Mouse (Mus musculus) bone marrow macrophage, adult 2 months (primary cell): ENCODE measurements around the gene Rel. TPM values are rescaled to one million over a fixed set of nuclear protein-coding genes. Genes with fewer than 3 reads are reported as not detected.
"Not testable (repeated sequence)": the region's sequence is repeated elsewhere in the genome, so short reads cannot be mapped to it uniquely, and the experiment has no call there.

ENCODE experiments used
- H3K27ac ChIP-seq: 2 replicates; pipeline ENCODE4 v1.5.1; 2012; ENCODE audit warnings: low read depth, low read length; ENCODE audit not compliant: insufficient read depth
- H3K4me1 ChIP-seq: 2 replicates; pipeline ENCODE4 v1.6.1; 2012; ENCODE audit warnings: low read length; ENCODE audit not compliant: control insufficient read depth, insufficient read depth
- H3K4me3 ChIP-seq: 2 replicates; pipeline ENCODE4 v1.5.1; 2012; ENCODE audit warnings: mild to moderate bottlenecking, low read length, moderate library complexity; ENCODE audit not compliant: insufficient read depth
- CTCF ChIP-seq: IDR thresholded peaks from 2 replicates; pipeline ENCODE4 v1.5.1; 2012; ENCODE audit warnings: low read depth, mild to moderate bottlenecking, low read length, moderate library complexity
- POLR2A ChIP-seq: IDR thresholded peaks from 2 replicates; pipeline ENCODE4 v1.6.1; 2012; ENCODE audit warnings: mild to moderate bottlenecking, low read depth, low read length, borderline replicate concordance
- polyA plus RNA-seq: library from polyadenylated mRNA; stranded (reverse); fragments of >200 nt; gene quantifications from 2 replicates; pipeline ENCODE4 v1.2.4, GENCODE M21; 2012; ENCODE audit not compliant: missing spikeins, insufficient read depth, insufficient read length

Gene Rel
- polyA plus RNA-seq: 26.6 and 26.7 TPM in 2 replicates

GRCm38 (mm10) chr11:23770760-23771506 lies at the start of gene Rel:
TSS of gene Rel (minus strand) at chr11:23770970.
- peak within 1 kb of the TSS; percentile 95 for H3K27ac ChIP-seq
- peak within 1 kb of the TSS; percentile 97 for H3K4me3 ChIP-seq
- peaks cover 10% of the 10 kb centered on the region for H3K4me1 ChIP-seq
- TF ChIP-seq CTCF: no peak
- peak; percentile 71; the same call in 1 of the 2 replicates for TF ChIP-seq POLR2A

GRCm38 (mm10) chr11:23818745-23819144 lies 48.0 kb upstream of the Rel start:
- no peak overlapping the region for H3K4me3 ChIP-seq
- no peak for TF ChIP-seq CTCF
- TF ChIP-seq POLR2A: no peak
- no peak overlapping the region for H3K27ac ChIP-seq
- peaks cover 29% of the 10 kb centered on the region for H3K4me1 ChIP-seq

- Histone ChIP-seq H3K27ac (peak overlapping the region; percentile 8), H3K4me3 (no peak overlapping the region), H3K4me1 (peaks cover 17% of the 10 kb centered on the region)
- TF ChIP-seq POLR2A: no peak
- TF ChIP-seq CTCF: no peak
Measured at GRCm38 (mm10) chr11:23810741-23811140, 40.0 kb upstream of the Rel start.

- H3K4me3 ChIP-seq: no peak overlapping the region
- H3K4me1 ChIP-seq: peaks cover 13% of the 10 kb centered on the region
- no peak for TF ChIP-seq CTCF
- TF ChIP-seq POLR2A: no peak
- no peak overlapping the region for H3K27ac ChIP-seq
Measured at GRCm38 (mm10) chr11:23805716-23806115, 34.9 kb upstream of the Rel start.

GRCm38 (mm10) chr11:23803136-23803535 lies 32.4 kb upstream of the Rel start:
- no peak overlapping the region for H3K27ac ChIP-seq
- TF ChIP-seq CTCF (no peak), POLR2A (no peak)
- peaks cover 9% of the 10 kb centered on the region for H3K4me1 ChIP-seq
- H3K4me3 ChIP-seq: no peak overlapping the region

GRCm38 (mm10) chr11:23802256-23802655 lies 31.5 kb upstream of the Rel start:
- no peak for TF ChIP-seq POLR2A
- no peak for TF ChIP-seq CTCF
- Histone ChIP-seq H3K4me3 (no peak overlapping the region), H3K27ac (no peak overlapping the region), H3K4me1 (peaks cover 9% of the 10 kb centered on the region)

GRCm38 (mm10) chr11:23801851-23802250 lies 31.1 kb upstream of the Rel start:
- TF ChIP-seq POLR2A: no peak
- no peak for TF ChIP-seq CTCF
- Histone ChIP-seq H3K27ac (no peak overlapping the region), H3K4me3 (no peak overlapping the region), H3K4me1 (peaks cover 9% of the 10 kb centered on the region)

GRCm38 (mm10) chr11:23783677-23784076 lies 12.9 kb upstream of the Rel start:
- not testable (repeated sequence) for H3K4me3 ChIP-seq, H3K27ac ChIP-seq, H3K4me1 ChIP-seq

GRCm38 (mm10) chr11:23783085-23783484 lies 12.3 kb upstream of the Rel start:
- no peak overlapping the region for H3K27ac ChIP-seq

GRCm38 (mm10) chr11:23782038-23782437 lies 11.3 kb upstream of the Rel start:
- Histone ChIP-seq H3K27ac (no peak overlapping the region), H3K4me1 (no peaks in the 10 kb centered on the region), H3K4me3 (no peak overlapping the region)
- TF ChIP-seq CTCF: no peak
- no peak for TF ChIP-seq POLR2A

More at GRCm38 (mm10) chr11:23783085-23783484, 12.3 kb upstream of the Rel start:
- Histone ChIP-seq H3K4me1 (no peaks in the 10 kb centered on the region), H3K4me3 (no peak overlapping the region)
- TF ChIP-seq POLR2A (no peak), CTCF (no peak)
